Mouse (Mus musculus): Measurements from ENCODE around the gene Ggn.

DNA sequence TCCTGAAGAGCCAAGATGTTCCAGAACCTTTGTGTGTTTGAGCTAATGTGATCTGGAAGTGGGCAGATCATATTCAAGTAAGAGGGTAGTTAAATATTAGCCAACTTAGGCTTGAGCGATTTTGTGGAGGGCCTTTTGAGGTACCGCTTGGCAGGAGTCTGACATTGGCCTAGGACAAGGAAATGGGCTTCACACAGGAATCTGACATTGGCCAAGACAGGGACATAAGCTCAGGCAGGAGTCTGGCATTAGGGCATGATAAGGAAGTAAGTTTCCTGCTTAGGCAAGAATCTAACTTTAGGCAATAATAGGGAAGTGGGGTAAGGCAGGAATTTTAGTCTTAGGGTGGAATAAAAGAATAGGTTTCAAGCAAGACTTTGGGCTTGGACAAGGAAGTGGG is 44.2 kb downstream of the Ggn start:
- TF ChIP-seq CTCF (IDR thresholded peaks at IDR 0.05; ENCODE audit: low read depth, low read length) (no peak), POLR2AphosphoS5 (IDR thresholded peaks at IDR 0.05; ENCODE audit: insufficient replicate concordance, low read depth, low read length) (no peak), GATA2 (IDR thresholded peaks at IDR 0.05; ENCODE audit: borderline replicate concordance, low read depth, low read length) (no peak), TAL1 (conservative IDR thresholded peaks at IDR 0.05; ENCODE audit: low read depth, low read length) (no peak)

All from G1E (cell line).